Mouse (Mus musculus): ENCODE data around the gene Tead1.

The Tead1 gene

DNA sequence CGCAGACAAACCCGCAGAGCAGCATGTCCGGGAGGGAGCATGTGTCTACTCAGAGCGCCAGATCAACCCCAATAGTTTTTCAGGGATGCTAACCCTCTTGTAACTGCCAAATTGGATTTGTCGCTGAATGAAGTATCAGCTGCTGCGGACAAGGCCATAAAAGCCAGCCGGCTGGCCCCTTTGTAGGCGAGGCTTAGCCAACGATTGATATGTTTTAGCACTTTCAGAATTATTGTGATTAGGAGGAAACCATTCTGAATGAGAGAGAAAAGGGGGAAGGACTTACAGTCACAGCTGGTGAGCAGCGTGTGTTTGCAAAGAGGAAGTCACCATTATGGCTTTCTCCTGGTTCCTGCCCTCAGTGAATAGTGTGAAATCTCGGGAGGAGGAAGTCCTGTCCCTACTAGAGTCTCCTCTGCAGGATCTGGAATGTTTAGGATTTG lies 146.2 kb downstream of the Tead1 start:
- DNase-seq, result no peak

DNA sequence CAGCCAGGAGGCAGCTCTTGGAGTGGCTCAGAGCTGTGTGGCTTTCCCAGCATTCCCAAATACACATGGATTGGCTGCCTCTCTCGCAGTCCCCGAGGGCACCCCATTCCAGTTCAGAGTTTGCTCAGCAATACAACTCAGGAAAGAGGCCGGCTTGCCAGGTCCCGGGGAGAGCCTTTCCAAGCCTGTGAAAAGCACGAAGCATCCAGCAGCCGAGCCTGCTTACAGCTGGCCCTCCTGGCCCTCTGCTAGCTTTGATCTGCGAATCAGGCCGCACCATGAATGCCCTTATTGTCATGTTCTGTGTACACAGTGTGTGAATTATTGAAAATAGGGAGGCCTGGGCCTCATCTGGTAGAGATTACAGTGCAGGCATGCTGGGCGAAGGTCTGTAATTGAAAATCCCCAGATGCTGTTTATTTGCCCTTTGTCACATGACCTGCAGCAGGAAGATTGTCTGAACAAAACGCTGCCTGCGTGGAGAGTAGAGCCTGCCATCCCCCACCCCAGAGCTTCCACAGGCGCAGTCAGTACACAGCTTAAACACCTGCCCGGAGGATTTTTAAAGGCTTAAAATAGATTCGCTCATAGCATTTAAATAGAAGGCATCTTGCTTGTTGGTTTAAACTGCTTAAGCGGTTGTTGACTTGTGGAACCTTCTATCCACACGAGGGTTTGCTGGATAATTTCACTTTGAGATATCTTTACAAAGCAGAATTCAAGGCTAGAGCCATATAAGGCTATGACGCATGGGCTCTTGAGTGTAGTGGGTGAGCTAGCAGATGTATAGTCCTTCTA lies 147.2 kb downstream of the Tead1 start:
- DNase-seq, result peak; percentile 32 to 52

DNA sequence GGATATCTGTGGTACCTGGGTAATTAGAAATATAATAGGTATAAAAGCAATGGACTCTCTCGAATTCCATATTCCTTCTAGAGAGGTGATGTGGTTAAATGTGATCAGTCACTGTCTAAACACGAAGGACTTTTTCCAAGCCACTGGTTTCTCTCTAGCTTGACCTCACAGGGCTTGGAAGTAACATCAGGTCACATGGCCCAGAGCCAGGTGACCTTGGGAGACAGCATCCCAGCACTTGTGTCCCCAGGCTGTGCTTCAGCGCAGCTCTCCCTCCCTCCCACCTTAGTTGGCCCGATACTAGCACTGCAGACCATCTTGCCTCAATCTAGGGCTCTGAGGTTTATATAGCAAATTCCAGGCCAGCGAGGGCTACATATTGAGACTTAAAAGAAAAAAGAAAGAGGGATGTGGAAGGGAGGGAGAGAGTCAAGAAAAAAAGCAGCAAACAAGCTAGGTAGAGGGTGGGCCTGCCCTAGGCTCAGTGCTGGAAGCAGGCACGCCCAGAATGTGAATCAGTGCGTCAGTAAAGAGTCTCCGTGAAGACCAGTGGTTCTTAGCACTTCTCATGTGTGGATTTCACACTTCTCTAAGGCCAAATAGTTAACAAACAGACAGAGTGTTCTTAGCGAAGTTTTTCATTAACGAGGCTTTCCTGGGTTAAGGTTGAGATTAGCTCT lies 149.0 kb downstream of the Tead1 start:
- no peak for DNase-seq

DNA sequence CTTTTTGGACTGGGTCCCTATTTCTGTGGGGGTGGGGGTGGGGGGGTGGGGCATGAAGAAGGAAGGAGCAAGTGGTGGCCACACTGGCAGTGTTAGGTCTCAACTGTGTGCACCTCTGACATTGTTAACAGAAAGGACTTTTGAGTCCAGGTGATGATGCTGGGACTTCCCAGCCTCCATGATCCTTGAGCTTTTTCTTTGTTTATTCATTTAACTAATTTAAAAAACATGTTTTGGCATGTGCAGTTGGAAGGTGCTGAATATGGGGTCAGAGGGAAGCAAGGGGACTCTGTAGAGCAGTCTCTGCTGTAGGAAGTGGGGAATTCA lies 149.5 kb downstream of the Tead1 start:
- DNase-seq, result no peak

DNA sequence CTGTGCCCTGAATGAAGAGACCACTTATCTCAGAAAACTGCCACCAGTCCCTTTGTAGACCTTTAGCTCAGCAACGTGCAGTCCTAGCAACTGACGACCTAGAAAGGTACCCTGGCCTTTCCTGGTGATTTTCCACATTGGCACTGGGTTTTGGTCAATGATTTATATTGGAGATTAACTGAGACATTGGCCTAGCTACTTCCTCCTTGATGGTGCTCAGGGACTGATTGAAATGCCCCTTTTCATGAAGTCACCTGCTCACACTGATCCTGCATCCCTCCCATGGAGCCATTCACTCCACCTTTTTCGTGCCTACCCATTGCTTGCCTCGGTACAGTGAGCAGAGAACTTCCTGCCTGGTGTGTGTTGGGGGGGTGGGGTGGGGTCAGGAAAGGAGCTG lies 151.8 kb downstream of the Tead1 start:
- no peak for DNase-seq

- no peak for DNase-seq
Observed at GRCm38 (mm10) chr7:112831446-112831845, 152.3 kb downstream of the Tead1 start.

- DNase-seq, result no peak
Observed at GRCm38 (mm10) chr7:112833132-112833531, 154.0 kb downstream of the Tead1 start.

DNA sequence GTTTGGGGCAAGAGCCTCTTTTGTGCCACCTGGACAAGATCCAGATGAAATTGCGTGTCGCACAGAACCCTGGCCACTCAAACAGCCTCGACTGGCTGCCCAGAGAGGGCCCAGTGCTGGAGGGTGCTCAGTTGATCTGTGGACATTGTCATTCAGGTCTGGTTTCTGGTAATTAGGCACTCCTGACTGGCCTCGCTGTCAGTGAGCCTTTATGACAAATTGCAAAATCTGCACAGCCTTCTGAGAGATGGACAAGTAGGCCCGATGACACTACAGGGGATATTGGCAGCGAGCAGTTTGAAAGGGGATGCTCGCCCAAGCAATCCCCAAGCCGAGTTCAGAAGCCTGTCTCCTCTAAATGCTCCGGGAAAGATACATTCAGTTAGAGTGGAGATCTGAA lies 157.0 kb downstream of the Tead1 start:
- no peak for DNase-seq

DNA sequence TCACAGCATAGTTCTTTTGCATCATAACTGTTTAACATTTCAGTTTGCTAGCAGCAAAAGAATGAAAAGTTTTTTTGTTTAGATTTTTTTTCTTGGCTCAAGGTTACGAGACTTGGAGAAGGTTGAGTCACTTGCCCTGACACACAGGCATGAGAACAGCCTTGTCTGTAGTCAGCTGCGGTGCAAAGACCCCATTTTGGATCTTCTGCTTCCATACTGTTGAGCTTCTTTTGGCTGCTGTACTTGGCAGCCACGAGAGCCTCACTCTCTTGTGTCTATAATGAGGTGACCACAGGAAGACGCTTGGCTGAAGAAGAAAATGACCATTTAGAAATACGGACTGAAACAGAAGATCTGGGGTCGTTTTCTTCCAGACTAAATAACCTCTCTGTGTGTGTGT lies 159.0 kb downstream of the Tead1 start:
- no peak for DNase-seq

- DNase-seq, result peak in 1 of 2 experiments; percentile 45
Observed at GRCm38 (mm10) chr7:112840351-112840750, 161.2 kb downstream of the Tead1 start.

- no peak for DNase-seq
Observed at GRCm38 (mm10) chr7:112840890-112841289, 161.8 kb downstream of the Tead1 start.

GRCm38 (mm10) chr7:112841484-112841883 lies 162.4 kb downstream of the Tead1 start:
- no peak for DNase-seq

DNA sequence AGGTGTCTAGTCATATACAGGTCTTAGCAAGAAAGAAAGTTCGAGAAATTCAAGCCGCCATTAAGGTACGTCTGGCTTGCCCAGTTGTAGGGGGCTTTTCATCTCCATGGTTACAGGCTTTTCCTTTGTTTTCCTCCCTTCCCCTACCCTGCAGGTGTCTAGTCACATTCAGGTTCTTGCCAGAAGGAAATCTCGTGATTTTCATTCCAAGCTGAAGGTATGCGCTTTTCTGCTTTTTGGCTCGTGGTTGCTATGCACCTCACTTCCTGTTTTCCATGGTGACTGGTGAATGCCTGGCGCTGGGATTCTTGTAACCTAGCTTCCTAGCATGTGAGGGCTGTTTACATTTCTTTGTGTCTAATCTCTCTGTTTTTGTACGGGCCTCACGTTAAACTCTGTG lies 162.8 kb downstream of the Tead1 start:
- peak; percentile 26 to 32 for DNase-seq

GRCm38 (mm10) chr7:112851281-112851744 lies 172.2 kb downstream of the Tead1 start:
- DNase-seq, result no peak

GRCm38 (mm10) chr7:112852149-112852839 lies 173.2 kb downstream of the Tead1 start:
- no peak for DNase-seq

DNA sequence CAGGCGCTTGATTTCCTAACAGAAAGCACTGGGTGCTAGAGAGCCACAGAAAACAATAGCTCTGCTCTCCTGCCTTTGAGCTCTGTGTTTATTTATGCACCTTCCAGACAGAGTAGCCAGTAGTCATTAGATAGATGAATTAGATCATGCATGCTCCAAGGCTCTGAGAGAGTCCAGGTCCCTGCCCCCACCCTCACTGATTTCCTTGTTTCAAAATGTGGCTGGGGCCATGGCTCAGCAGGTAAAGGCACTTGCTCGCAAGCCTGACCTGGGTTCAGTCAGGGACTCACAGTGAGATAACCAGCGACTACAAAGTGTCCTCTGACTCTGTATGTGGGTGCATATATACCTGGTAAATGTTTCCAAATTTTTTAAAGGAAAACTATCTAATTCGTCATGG lies 174.7 kb downstream of the Tead1 start:
- DNase-seq, result no peak

DNA sequence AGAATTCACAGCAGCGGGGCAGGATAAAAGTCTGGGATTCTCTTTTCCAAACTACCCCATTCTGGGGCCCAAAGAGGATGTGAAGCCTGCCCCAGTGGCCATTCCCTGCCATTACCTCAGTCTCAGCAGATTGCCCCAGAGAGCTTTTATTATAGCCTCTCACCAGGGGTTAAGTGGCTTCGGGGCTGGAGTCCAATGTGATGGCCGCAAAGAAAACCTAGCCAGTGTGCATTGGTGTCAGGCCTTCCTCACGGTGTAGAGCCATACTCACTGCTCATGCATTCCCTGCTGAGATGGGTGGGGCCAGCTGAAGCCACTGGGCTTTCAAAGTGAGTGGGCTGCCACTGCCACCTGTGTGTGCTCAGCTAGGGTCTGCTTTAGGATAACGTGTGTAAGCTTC lies 175.4 kb downstream of the Tead1 start:
- DNase-seq, result peak in 1 of 2 experiments; percentile 45

GRCm38 (mm10) chr7:112855419-112855818 lies 176.3 kb downstream of the Tead1 start:
- peak in 1 of 2 experiments; percentile 34 for DNase-seq

- DNase-seq, result peak; percentile 93 to 95
Observed at GRCm38 (mm10) chr7:112856121-112856571, 177.0 kb downstream of the Tead1 start.

- DNase-seq, result peak in 1 of 2 experiments; percentile 55
Observed at GRCm38 (mm10) chr7:112856583-112856982, 177.5 kb downstream of the Tead1 start.

DNA sequence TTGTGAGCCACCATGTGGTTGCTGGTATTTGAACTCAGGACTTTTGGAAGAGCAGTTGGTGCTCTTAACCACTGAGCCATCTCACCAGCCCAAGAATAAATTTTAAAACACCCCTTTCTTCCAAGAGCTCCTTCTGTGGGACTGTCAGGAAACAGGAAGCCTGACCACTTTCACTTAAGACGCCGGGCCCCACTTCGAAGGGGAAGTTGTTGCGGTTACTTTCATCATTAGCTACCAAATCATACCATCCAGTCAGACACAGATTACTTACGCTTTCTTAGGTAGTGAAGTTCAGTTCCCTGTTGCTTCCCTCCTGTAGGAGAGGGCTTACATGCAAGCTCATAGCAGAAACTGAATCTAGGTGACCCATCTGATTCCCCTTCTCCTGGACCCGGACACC lies 180.8 kb downstream of the Tead1 start:
- no peak for DNase-seq

GRCm38 (mm10) chr7:112862086-112862485 lies 183.0 kb downstream of the Tead1 start:
- DNase-seq, result no peak

DNA sequence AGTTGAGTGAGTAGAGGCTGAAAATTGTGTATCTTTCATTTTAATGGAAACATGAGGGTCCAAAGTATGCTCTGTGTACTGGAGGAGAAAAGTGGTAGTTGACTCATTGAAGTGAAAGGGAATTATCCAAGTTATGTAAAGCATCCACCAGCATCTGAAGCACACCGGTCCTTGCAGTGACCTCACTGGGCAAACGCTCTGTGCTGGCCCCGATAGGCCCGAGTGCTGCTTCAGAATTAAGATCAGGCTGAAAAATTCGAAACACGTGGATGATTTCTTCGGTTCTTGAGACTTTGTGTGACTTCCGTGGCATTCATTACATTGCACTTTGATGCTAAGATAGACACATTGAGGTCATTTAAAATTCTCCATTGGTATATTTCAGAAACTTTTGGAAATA lies 185.1 kb downstream of the Tead1 start:
- DNase-seq, result no peak

GRCm38 (mm10) chr7:112865739-112866138 lies 186.6 kb downstream of the Tead1 start:
- peak; percentile 69 to 77 for DNase-seq

All from cerebellum, postnatal 25 days (tissue).